Mouse (Mus musculus): ENCODE measurements around the gene Slc22a14. TPM values are rescaled to one million over a fixed set of nuclear protein-coding genes. Genes with fewer than 3 reads are reported as not detected.
"Not testable (repeated sequence)": the region's sequence is repeated elsewhere in the genome, so short reads cannot be mapped to it uniquely, and the experiment has no call there.

The Slc22a14 gene
- polyA plus RNA-seq, 1 experiment from 2014 or later, result not detected

DNA sequence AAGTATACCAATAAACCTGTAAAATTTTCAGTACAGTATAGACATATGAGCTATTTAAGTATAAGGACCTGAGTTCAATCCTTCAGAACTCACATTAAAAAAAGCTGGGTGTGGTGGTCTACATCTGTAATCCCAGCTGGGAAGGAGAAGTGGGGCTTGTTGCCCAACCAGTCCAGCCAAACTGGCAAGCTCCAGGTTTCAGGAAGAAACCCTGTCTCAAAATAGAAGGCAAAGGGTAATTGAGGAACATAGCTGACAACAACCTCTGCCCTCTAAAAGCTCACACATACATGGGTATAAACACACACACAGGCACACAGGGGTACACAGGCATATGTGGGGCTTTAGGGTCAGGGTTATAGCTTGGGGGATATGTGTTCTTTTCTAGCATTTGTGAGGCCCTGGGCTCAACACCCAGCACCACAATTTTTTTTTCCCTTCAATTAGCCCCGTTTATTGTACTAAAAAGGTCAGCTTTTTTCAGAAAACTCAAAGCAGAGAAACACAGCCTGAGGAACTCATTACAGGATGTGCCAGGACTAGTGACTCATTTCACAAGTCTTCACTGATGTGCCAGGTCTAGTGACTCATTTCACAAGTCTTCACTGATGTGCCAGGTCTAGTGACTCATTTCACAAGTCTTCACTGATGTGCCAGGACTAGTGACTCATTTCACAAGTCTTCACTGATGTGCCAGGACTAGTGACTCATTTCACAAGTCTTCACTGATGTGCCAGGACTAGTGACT is 99.8 kb downstream of the Slc22a14 start:
- H3K27ac ChIP-seq (replicated peaks); H3K27me3 ChIP-seq (ENCODE audit: low read depth, poor library complexity, severe bottlenecking); DNase-seq (ENCODE audit: low spot score); H3K9me3 ChIP-seq (replicated peaks); H3K4me1 ChIP-seq; H3K4me3 ChIP-seq: not testable (repeated sequence)
- peaks cover 79% of the 10 kb centered on the region for H3K36me3 ChIP-seq
- 91% methylated on average over 1 of the region's 1 CpGs for WGBS

DNA sequence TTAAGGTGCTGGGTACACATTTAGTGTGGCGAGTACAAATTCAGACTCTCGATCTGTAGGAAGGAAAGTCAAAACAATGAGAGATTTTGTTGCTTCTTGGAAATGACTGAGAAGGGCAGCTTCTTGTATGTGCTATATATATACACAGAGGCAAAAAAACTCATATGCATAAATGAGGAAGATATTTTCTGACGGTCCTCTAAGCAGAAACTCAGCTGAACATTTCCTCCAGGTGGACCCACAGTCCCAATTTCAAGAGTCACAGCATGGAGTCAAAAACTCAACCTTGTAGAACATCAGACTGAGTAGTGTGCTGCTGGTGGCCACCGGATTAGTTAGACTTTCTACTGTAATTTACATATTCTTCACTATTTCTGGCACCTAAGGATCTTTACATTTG is 102.3 kb downstream of the Slc22a14 start:
- no peak for DNase-seq (ENCODE audit: low spot score)
- no peaks in the 10 kb centered on the region for H3K9me3 ChIP-seq (replicated peaks)
- H3K4me3 ChIP-seq, result no peak overlapping the region
- WGBS, result 92% methylated on average over 4 of the region's 4 CpGs
- H3K36me3 ChIP-seq, result peaks cover 85% of the 10 kb centered on the region
- no peaks in the 10 kb centered on the region for H3K4me1 ChIP-seq
- no peaks in the 10 kb centered on the region for H3K27me3 ChIP-seq (ENCODE audit: low read depth, poor library complexity, severe bottlenecking)
- no peak overlapping the region for H3K27ac ChIP-seq (replicated peaks)

DNA sequence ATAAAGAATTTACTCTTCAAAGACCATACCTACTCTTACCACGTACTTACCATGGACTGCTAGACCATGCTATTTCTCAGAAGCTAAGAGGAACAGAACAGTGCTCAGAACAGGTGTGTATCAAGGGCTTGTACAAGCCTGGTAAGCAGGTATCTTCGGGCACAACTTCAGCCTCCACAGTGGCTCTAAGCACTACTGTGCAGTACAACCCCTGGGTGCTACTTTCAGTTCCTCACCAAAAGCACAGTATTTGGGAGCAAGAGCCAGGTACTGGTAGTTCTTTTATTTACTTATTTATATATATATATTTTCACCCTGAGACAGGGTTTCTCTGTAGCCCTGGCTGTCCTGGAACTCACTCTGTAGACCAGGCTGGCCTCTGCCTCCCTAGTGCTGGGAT is 104.5 kb downstream of the Slc22a14 start:
- H3K4me1 ChIP-seq, result no peaks in the 10 kb centered on the region
- DNase-seq (ENCODE audit: low spot score), result no peak
- no peak overlapping the region for H3K27ac ChIP-seq (replicated peaks)
- 96% methylated on average over 2 of the region's 2 CpGs for WGBS
- no peaks in the 10 kb centered on the region for H3K27me3 ChIP-seq (ENCODE audit: low read depth, poor library complexity, severe bottlenecking)
- peaks cover 86% of the 10 kb centered on the region for H3K36me3 ChIP-seq
- no peak overlapping the region for H3K4me3 ChIP-seq
- no peaks in the 10 kb centered on the region for H3K9me3 ChIP-seq (replicated peaks)

DNA sequence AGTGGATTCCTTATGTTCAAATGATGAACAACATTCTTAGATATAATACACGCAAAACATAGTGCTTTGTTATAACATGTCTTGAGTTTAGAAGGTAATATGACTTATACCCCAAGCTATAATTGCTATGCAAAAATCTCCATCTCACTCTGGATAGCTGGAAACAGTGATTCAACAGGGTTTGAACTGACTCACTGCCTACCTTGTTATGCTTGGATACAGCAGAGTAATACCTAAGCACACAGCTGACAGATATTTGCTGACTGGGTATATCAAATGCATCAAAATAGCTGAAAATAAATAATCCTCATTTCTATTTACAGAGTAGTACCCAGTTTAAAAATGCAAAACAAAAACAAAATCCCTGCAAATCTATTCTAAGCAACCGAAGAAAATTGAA is 106.6 kb downstream of the Slc22a14 start:
- no peak for DNase-seq (ENCODE audit: low spot score)
- Histone ChIP-seq H3K27ac (replicated peaks) (no peak overlapping the region), H3K4me3 (no peak overlapping the region), H3K9me3 (replicated peaks) (no peaks in the 10 kb centered on the region), H3K4me1 (no peaks in the 10 kb centered on the region), H3K27me3 (ENCODE audit: low read depth, poor library complexity, severe bottlenecking) (no peaks in the 10 kb centered on the region), H3K36me3 (peaks cover 91% of the 10 kb centered on the region)
- WGBS, result 94% methylated on average over 2 of the region's 2 CpGs

DNA sequence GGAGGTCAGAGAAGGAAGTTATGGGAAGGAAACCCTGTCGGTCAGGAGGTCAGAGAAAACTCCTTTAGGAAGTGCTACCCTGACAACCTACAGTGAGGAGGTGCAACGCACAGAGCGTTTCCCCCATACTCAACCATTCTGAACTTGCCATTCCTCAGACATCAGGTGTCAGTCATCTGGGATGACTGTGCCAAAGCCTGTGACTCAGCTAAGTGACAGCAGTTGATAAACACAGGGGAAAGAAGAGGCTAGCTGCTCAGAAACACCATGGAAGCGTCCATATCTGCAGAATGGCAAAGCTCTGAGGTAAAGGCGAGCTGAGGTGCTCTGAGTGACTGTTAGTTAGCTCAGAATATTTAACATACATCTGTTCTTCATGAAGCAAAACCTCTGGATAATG is 107.2 kb downstream of the Slc22a14 start:
- Histone ChIP-seq H3K27ac (replicated peaks) (no peak overlapping the region), H3K4me1 (no peaks in the 10 kb centered on the region), H3K36me3 (peaks cover 93% of the 10 kb centered on the region), H3K4me3 (no peak overlapping the region), H3K9me3 (replicated peaks) (no peaks in the 10 kb centered on the region), H3K27me3 (ENCODE audit: low read depth, poor library complexity, severe bottlenecking) (no peaks in the 10 kb centered on the region)
- DNase-seq (ENCODE audit: low spot score), result no peak
- 87% methylated on average over 5 of the region's 5 CpGs for WGBS

GRCm38 (mm10) chr9:119256161-119256560 is 109.2 kb downstream of the Slc22a14 start:
- Histone ChIP-seq H3K36me3 (peaks cover 91% of the 10 kb centered on the region), H3K27me3 (ENCODE audit: low read depth, poor library complexity, severe bottlenecking) (no peaks in the 10 kb centered on the region), H3K4me1 (no peaks in the 10 kb centered on the region), H3K9me3 (replicated peaks) (no peaks in the 10 kb centered on the region), H3K27ac (replicated peaks) (no peak overlapping the region), H3K4me3 (no peak overlapping the region)
- WGBS, result 97% methylated on average over 12 of the region's 12 CpGs
- no peak for DNase-seq (ENCODE audit: low spot score)

GRCm38 (mm10) chr9:119255096-119255495 is 110.3 kb downstream of the Slc22a14 start:
- WGBS, result 98% methylated on average over 1 of the region's 1 CpGs

GRCm38 (mm10) chr9:119254187-119254586 is 111.2 kb downstream of the Slc22a14 start:
- no peak overlapping the region for H3K4me3 ChIP-seq
- DNase-seq (ENCODE audit: low spot score), result no peak
- H3K27ac ChIP-seq (replicated peaks), result no peak overlapping the region
- no peaks in the 10 kb centered on the region for H3K9me3 ChIP-seq (replicated peaks)
- no peaks in the 10 kb centered on the region for H3K4me1 ChIP-seq
- 87% methylated on average over 2 of the region's 2 CpGs for WGBS
- H3K36me3 ChIP-seq, result peaks cover 95% of the 10 kb centered on the region
- no peaks in the 10 kb centered on the region for H3K27me3 ChIP-seq (ENCODE audit: low read depth, poor library complexity, severe bottlenecking)

More at GRCm38 (mm10) chr9:119255096-119255495, 110.3 kb downstream of the Slc22a14 start:
- H3K9me3 ChIP-seq (replicated peaks), result no peaks in the 10 kb centered on the region
- no peaks in the 10 kb centered on the region for H3K4me1 ChIP-seq
- no peaks in the 10 kb centered on the region for H3K27me3 ChIP-seq (ENCODE audit: low read depth, poor library complexity, severe bottlenecking)
- H3K4me3 ChIP-seq, result no peak overlapping the region
- DNase-seq (ENCODE audit: low spot score), result no peak
- peaks cover 95% of the 10 kb centered on the region for H3K36me3 ChIP-seq
- no peak overlapping the region for H3K27ac ChIP-seq (replicated peaks)

GRCm38 (mm10) chr9:119247996-119248395 is 117.4 kb downstream of the Slc22a14 start:
- no peak for DNase-seq (ENCODE audit: low spot score)
- H3K4me1 ChIP-seq, result no peaks in the 10 kb centered on the region
- no peak overlapping the region for H3K4me3 ChIP-seq
- WGBS, result 86% methylated on average over 5 of the region's 5 CpGs
- H3K36me3 ChIP-seq, result peaks cover 89% of the 10 kb centered on the region
- no peaks in the 10 kb centered on the region for H3K9me3 ChIP-seq (replicated peaks)
- no peaks in the 10 kb centered on the region for H3K27me3 ChIP-seq (ENCODE audit: low read depth, poor library complexity, severe bottlenecking)
- H3K27ac ChIP-seq (replicated peaks), result no peak overlapping the region

DNA sequence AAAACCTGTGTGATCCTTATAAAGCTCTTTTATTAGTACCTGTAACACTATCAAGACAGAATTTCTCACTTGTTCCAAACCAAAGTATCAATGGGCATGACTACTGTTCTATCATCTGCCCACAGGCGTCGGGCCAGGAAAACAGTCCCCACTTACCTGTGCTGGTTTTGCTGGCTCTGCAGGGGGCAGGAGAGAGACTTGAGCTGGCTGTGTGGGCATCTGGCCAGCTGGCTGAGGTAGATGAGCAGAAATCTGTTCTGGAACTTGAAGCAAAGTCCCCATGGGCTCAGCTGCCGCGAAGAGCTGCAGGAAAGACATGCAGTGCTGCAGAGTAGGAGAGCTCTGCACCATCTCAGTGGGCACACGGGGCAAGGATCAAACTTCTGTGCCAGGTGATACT is 118.5 kb downstream of the Slc22a14 start:
- Histone ChIP-seq H3K4me1 (no peaks in the 10 kb centered on the region), H3K4me3 (no peak overlapping the region), H3K27me3 (ENCODE audit: low read depth, poor library complexity, severe bottlenecking) (no peaks in the 10 kb centered on the region), H3K9me3 (replicated peaks) (no peaks in the 10 kb centered on the region), H3K27ac (replicated peaks) (no peak overlapping the region), H3K36me3 (peaks cover 93% of the 10 kb centered on the region)
- 92% methylated on average over 5 of the region's 5 CpGs for WGBS
- no peak for DNase-seq (ENCODE audit: low spot score)

DNA sequence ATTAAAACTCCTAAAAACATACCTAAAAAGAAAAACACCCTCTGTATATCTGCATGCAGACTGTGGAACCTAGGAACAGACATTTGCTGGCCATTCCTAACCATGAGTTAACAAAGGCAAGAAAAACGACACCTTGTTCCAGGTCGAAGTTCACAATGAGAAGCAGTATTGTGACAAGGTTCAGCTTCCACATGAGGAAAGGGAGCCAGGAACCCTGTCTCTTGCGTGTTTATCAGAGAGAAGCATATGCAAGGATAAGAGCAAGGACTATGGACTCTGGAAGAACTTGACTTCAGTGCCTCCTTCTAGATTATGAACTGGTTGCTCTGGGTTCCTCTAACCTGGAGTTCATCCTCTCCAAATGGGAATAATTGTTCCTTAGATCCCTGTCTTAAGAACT is 121.4 kb downstream of the Slc22a14 start:
- no peak for DNase-seq (ENCODE audit: low spot score)
- 92% methylated on average over 3 of the region's 3 CpGs for WGBS
- no peak overlapping the region for H3K27ac ChIP-seq (replicated peaks)
- no peak overlapping the region for H3K4me3 ChIP-seq
- no peaks in the 10 kb centered on the region for H3K4me1 ChIP-seq
- no peaks in the 10 kb centered on the region for H3K9me3 ChIP-seq (replicated peaks)
- no peaks in the 10 kb centered on the region for H3K27me3 ChIP-seq (ENCODE audit: low read depth, poor library complexity, severe bottlenecking)
- peaks cover 93% of the 10 kb centered on the region for H3K36me3 ChIP-seq

DNA sequence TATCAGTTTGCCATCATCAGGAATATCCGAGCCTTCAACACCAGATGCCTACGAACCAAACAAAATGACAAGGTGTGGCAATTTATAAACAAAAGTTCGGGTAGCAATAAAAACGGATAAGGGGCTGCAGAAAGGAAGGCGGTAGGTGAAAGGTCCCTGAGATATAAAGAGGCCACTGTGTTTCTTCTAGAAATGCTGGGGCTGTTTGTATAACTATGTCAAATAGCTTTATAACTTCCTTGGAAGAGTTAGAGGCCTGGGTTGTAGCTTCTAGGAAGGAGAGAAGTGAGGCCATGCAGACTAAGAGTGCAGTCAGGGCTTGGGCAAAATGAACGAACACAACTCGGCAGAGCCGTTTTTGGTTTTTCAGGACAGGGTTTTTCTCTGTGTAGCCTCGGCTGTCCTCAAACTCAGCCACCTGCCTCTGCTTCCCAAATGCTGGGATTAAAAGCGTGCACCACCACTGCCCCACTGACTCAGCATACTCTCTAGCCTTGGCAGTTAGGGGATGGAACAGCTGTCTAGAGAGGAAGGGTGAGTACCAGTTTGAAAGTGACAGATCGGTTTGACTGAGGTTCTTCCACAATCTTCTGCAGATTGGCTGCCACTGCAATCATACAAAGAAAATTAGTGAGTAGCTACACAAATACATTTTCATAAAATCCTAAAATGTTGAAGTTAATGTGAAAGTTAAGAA is 124.0 kb downstream of the Slc22a14 start:
- H3K27ac ChIP-seq (replicated peaks), result no peak overlapping the region
- 92% methylated on average over 11 of the region's 11 CpGs for WGBS

GRCm38 (mm10) chr9:119240286-119240997 is 124.9 kb downstream of the Slc22a14 start:
- Histone ChIP-seq H3K36me3 (peaks cover 70% of the 10 kb centered on the region), H3K4me3 (no peak overlapping the region), H3K27ac (replicated peaks) (no peak overlapping the region), H3K27me3 (ENCODE audit: low read depth, poor library complexity, severe bottlenecking) (no peaks in the 10 kb centered on the region), H3K4me1 (no peaks in the 10 kb centered on the region), H3K9me3 (replicated peaks) (no peaks in the 10 kb centered on the region)
- WGBS, result 91% methylated on average over 10 of the region's 10 CpGs
- DNase-seq (ENCODE audit: low spot score), result no peak

More for the DNA sequence above, 124.0 kb downstream of the Slc22a14 start:
- DNase-seq (ENCODE audit: low spot score), result no peak
- H3K4me3 ChIP-seq, result no peak overlapping the region
- no peaks in the 10 kb centered on the region for H3K4me1 ChIP-seq
- H3K36me3 ChIP-seq, result peaks cover 78% of the 10 kb centered on the region
- H3K27me3 ChIP-seq (ENCODE audit: low read depth, poor library complexity, severe bottlenecking), result no peaks in the 10 kb centered on the region
- H3K9me3 ChIP-seq (replicated peaks), result no peaks in the 10 kb centered on the region
